Mouse (Mus musculus) limb, embryonic 10.5 days (tissue): ENCODE measurements around the gene Efcab11. TPM values are rescaled to one million over a fixed set of nuclear protein-coding genes. Genes with fewer than 3 reads are reported as not detected.

Experiments
- DNase-seq: peaks from one replicate; pipeline ENCODE4 v3.0.0-alpha.2; 2017; ENCODE audit warnings: low spot score
- H3K27ac ChIP-seq: fragments of 300-500 bp; sonication (generic); 2 replicates; pipeline ENCODE4 v1.5.1; 2016; ENCODE audit warnings: mild to moderate bottlenecking
- H3K27me3 ChIP-seq: fragments of 300-500 bp; sonication (generic); 2 replicates; pipeline ENCODE4 v1.6.1; 2016; ENCODE audit warnings: low read depth, mild to moderate bottlenecking; ENCODE audit not compliant: poor library complexity, severe bottlenecking
- H3K36me3 ChIP-seq: fragments of 300-500 bp; sonication (generic); 2 replicates; pipeline ENCODE4 v1.6.1; 2016; ENCODE audit warnings: mild to moderate bottlenecking, moderate library complexity
- H3K4me1 ChIP-seq: fragments of 300-500 bp; sonication (generic); 2 replicates; pipeline ENCODE4 v1.6.1; 2016
- H3K4me3 ChIP-seq: fragments of 300-500 bp; sonication (generic); 2 replicates; pipeline ENCODE4 v1.5.1; 2016; ENCODE audit warnings: mild to moderate bottlenecking, moderate library complexity
- H3K9me3 ChIP-seq: fragments of 300-500 bp; sonication (generic); replicated peaks from 2 replicates; pipeline ENCODE4 v1.6.1; 2016; ENCODE audit warnings: mild to moderate bottlenecking
- WGBS: fragments of 180-500 bp; shearing (Covaris S2); methylation state at CpG from one replicate; pipeline ENCODE4 v1.1.7; 2016; 5-methylcytosine and 5-hydroxymethylcytosine counted together
- polyA plus RNA-seq: library from polyadenylated mRNA; unstranded; fragments of >200 nt; fragmentation: Nextera tagmentation; extraction: Ambion mirVana; gene quantifications from 2 replicates; pipeline ENCODE4 v1.2.1, GENCODE M21; 2016

Efcab11 gene
- polyA plus RNA-seq, 1 experiment from 2014 or later = 21.7 TPM

- WGBS = 89% methylated on average over 8 of the region's 8 CpGs
- no peaks in the 10 kb centered on the region for H3K27me3 ChIP-seq
- no peaks in the 10 kb centered on the region for H3K4me1 ChIP-seq
- peaks cover 85% of the 10 kb centered on the region for H3K36me3 ChIP-seq
- H3K27ac ChIP-seq = no peak overlapping the region
- no peak for DNase-seq
- no peak overlapping the region for H3K4me3 ChIP-seq
- no peaks in the 10 kb centered on the region for H3K9me3 ChIP-seq
Observed at GRCm38 (mm10) chr12:99901973-99902866, 18.0 kb upstream of the Efcab11 start.

DNA sequence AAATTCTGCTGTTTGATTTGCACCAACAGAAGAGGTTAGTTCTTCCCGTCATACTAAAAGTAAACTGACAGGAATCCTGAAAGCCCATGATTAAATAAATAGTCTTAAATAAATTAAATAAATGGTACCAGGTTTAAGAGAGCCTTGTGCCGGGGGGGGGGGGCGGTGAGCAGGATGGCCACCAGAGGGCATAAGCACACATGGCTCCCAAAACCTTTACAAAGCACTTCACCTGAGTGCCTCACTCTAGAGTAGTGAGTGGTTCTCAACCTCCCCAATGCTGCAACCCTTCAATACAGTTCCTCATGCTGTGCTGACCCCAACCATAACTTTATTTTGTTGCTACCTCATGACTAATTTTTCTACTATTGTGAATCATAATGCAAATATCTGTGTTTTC, 15.8 kb upstream of the Efcab11 start:
- Histone ChIP-seq H3K27ac (no peak overlapping the region), H3K36me3 (peaks cover 85% of the 10 kb centered on the region), H3K4me1 (no peaks in the 10 kb centered on the region), H3K27me3 (no peaks in the 10 kb centered on the region), H3K9me3 (no peaks in the 10 kb centered on the region), H3K4me3 (no peak overlapping the region)
- WGBS = 50% methylated on average over 2 of the region's 3 CpGs
- no peak for DNase-seq

DNA sequence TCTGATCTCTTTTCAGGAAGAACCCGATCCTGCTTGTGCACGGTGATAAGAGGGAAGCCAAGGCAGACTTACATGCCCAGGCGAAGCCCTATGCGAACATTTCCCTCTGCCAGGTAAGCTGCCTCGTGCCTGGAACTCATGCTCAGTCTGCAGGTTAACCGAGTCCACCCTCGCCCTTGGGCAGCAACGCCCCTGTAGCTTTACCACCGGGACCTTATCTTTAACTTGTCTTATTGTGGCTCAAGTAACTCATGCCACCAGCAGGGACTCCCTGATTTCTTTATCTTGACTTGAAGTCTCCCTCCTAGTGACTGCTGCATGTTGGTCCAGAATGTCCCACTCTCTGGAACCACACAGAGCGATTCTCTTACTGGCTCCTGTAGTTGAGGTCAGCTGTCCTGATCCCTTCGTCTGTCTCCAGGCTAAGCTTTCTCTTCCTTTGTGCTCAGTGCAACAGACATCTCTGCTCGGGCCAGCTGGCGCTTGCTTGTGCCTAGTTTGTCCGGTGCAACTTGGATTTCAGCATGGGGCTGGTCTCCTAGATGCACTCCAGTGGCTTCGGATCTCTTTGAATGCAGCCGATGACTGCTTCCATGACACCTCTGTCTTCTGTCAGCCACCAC, 14.1 kb upstream of the Efcab11 start:
- H3K9me3 ChIP-seq = no peaks in the 10 kb centered on the region
- no peak overlapping the region for H3K4me3 ChIP-seq
- WGBS = 92% methylated on average over 16 of the region's 16 CpGs
- no peak for DNase-seq
- no peak overlapping the region for H3K27ac ChIP-seq
- peaks cover 85% of the 10 kb centered on the region for H3K36me3 ChIP-seq
- H3K27me3 ChIP-seq = no peaks in the 10 kb centered on the region
- H3K4me1 ChIP-seq = no peaks in the 10 kb centered on the region

DNA sequence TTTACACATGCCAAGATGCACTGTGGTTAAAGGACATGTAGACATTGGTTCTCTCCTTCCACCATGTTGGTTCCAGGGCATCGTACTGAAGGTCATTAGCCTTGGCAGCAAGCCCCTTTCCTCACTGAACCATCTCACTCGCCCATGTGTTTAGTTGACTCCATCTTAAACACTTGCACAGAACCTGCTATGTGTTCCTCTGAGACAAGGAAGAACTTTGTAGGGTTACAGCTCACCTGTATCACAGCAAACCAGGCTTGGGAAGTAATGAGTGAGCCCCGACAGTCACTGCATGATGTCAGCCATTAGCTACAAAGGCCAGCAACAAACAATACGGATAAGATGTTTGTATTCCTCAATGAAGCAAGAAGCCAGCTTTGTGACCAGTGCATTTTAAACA, 13.6 kb upstream of the Efcab11 start:
- no peak for DNase-seq
- H3K27me3 ChIP-seq = no peaks in the 10 kb centered on the region
- no peak overlapping the region for H3K4me3 ChIP-seq
- peaks cover 85% of the 10 kb centered on the region for H3K36me3 ChIP-seq
- no peaks in the 10 kb centered on the region for H3K4me1 ChIP-seq
- 94% methylated on average over 4 of the region's 4 CpGs for WGBS
- no peak overlapping the region for H3K27ac ChIP-seq
- no peaks in the 10 kb centered on the region for H3K9me3 ChIP-seq

GRCm38 (mm10) chr12:99885282-99885901, 1.2 kb upstream of the Efcab11 start:
- H3K4me1 ChIP-seq = peaks cover 31% of the 10 kb centered on the region
- WGBS = 59% methylated on average over 8 of the region's 8 CpGs
- no peaks in the 10 kb centered on the region for H3K27me3 ChIP-seq
- H3K36me3 ChIP-seq = peaks cover 17% of the 10 kb centered on the region
- no peak for DNase-seq
- H3K27ac ChIP-seq = peak overlapping the region; percentile 99
- H3K9me3 ChIP-seq = no peaks in the 10 kb centered on the region
- H3K4me3 ChIP-seq = peak overlapping the region; percentile 87

GRCm38 (mm10) chr12:99883713-99884105, 530 bp downstream of the Efcab11 start:
- WGBS = under 1% methylated on average over 11 of the region's 11 CpGs
- H3K4me1 ChIP-seq = peaks cover 31% of the 10 kb centered on the region

GRCm38 (mm10) chr12:99883000-99883712, 1.1 kb downstream of the Efcab11 start:
- Histone ChIP-seq H3K36me3 (peaks cover 11% of the 10 kb centered on the region), H3K27ac (peak overlapping the region; percentile 99), H3K4me3 (peak overlapping the region; percentile 87), H3K4me1 (peaks cover 31% of the 10 kb centered on the region), H3K9me3 (no peaks in the 10 kb centered on the region), H3K27me3 (no peaks in the 10 kb centered on the region)
- DNase-seq = peak; percentile 93
- WGBS = under 1% methylated on average over 38 of the region's 38 CpGs

More at GRCm38 (mm10) chr12:99883713-99884105, 530 bp downstream of the Efcab11 start:
- Histone ChIP-seq H3K36me3 (peaks cover 13% of the 10 kb centered on the region), H3K4me3 (peak overlapping the region; percentile 87), H3K27me3 (no peaks in the 10 kb centered on the region), H3K9me3 (no peaks in the 10 kb centered on the region), H3K27ac (peak overlapping the region; percentile 99)
- DNase-seq = peak; percentile 47

GRCm38 (mm10) chr12:99874609-99875008, 9.6 kb downstream of the Efcab11 start:
- 86% methylated on average over 6 of the region's 6 CpGs for WGBS
- Histone ChIP-seq H3K9me3 (no peaks in the 10 kb centered on the region), H3K36me3 (no peaks in the 10 kb centered on the region), H3K4me3 (no peak overlapping the region), H3K27ac (no peak overlapping the region), H3K4me1 (no peaks in the 10 kb centered on the region), H3K27me3 (no peaks in the 10 kb centered on the region)
- DNase-seq = no peak

GRCm38 (mm10) chr12:99873443-99873842, 10.8 kb downstream of the Efcab11 start:
- no peak overlapping the region for H3K27ac ChIP-seq
- H3K4me1 ChIP-seq = no peaks in the 10 kb centered on the region
- no peaks in the 10 kb centered on the region for H3K9me3 ChIP-seq
- H3K4me3 ChIP-seq = no peak overlapping the region
- WGBS = 70% methylated on average over 3 of the region's 3 CpGs
- H3K27me3 ChIP-seq = no peaks in the 10 kb centered on the region
- H3K36me3 ChIP-seq = no peaks in the 10 kb centered on the region
- no peak for DNase-seq

DNA sequence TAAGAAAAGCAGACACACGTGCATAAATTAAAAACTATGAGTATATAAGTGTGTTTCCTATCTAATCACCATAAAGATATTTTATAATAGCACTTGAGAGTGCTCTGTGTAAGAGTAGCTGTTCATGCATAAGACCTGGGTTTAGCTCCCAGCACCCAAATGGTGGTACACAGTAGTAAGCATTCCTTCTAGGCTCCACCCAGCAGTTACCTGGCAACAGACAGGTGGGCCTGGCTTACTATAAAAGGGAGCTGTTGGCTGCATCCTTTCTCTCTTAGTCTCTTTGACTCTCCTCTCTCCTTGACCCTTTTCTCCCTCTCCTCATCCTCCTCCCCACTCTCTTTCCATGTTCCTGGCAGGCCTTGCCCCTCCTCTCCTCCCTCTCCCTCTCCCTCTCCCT, 15.4 kb downstream of the Efcab11 start:
- Histone ChIP-seq H3K4me1 (no peaks in the 10 kb centered on the region), H3K27ac (no peak overlapping the region), H3K27me3 (no peaks in the 10 kb centered on the region), H3K4me3 (no peak overlapping the region), H3K36me3 (no peaks in the 10 kb centered on the region), H3K9me3 (no peaks in the 10 kb centered on the region)
- 87% methylated on average over 1 of the region's 1 CpGs for WGBS
- DNase-seq = no peak

DNA sequence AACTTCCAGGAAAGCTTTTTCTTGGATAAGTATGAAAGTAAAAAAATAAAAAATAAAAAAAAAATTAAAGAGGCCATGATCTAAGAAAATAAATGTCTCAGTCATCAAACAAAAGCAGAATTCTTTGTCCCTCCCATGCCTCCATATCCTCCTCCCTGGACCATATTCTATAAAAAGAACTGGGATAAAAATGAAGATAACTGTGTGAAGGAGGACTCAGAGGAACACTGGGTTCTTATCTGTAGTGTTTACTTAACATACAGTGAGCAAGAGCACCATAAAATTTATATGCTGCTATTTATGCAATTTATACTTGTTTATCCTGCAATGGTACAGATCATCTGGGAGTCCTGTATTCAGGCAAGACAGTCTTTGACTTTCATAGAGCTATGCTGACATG, 19.6 kb downstream of the Efcab11 start:
- H3K4me1 ChIP-seq = no peaks in the 10 kb centered on the region
- H3K9me3 ChIP-seq = no peaks in the 10 kb centered on the region
- no peak for DNase-seq
- H3K36me3 ChIP-seq = no peaks in the 10 kb centered on the region
- no peaks in the 10 kb centered on the region for H3K27me3 ChIP-seq
- H3K4me3 ChIP-seq = no peak overlapping the region
- no peak overlapping the region for H3K27ac ChIP-seq

GRCm38 (mm10) chr12:99860981-99861380, 23.3 kb downstream of the Efcab11 start:
- peaks cover 5% of the 10 kb centered on the region for H3K4me1 ChIP-seq
- H3K36me3 ChIP-seq = no peaks in the 10 kb centered on the region
- WGBS = 86% methylated on average over 4 of the region's 4 CpGs
- no peak overlapping the region for H3K27ac ChIP-seq
- no peaks in the 10 kb centered on the region for H3K27me3 ChIP-seq
- no peak overlapping the region for H3K4me3 ChIP-seq
- no peaks in the 10 kb centered on the region for H3K9me3 ChIP-seq
- DNase-seq = no peak
